Mouse (Mus musculus) central nervous system, embryonic 14 days (tissue): Measurements from ENCODE around the gene Slc22a13. TPM values are rescaled to one million over a fixed set of nuclear protein-coding genes. Genes with fewer than 3 reads are reported as not detected.

ENCODE experiments used
- polyA plus RNA-seq: library from polyadenylated mRNA; depleted of rRNA; stranded (reverse); fragments of >200 nt; gene quantifications from 2 replicates; pipeline ENCODE4 v1.2.3, GENCODE M21; 2012; rRNA removed

The Slc22a13 gene
- polyA plus RNA-seq, result 0.05 and 0.06 TPM in 2 replicates

DNA sequence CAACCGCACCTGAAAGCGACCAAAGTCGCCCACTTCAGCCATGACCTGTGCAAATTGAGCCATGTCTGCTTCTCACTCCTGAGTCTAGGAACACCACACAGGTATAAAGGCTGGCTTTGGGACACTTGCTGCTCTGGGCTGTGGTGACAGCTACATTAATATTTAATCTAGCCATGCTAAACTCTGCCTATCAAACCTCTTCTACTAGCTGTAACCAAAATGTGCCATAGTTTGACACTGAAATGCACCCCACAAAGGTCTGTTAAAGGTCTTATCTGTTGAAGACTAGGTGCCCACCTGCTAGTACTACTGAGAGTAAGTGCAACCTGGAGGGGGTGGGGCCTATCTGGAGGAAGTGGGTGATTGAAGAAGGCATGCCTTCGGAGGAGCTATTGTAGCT, at the start of gene Slc22a13:
Gene Slc22a13, minus strand, starts transcription at position 101 of the 400 bp plus-strand sequence.

DNA sequence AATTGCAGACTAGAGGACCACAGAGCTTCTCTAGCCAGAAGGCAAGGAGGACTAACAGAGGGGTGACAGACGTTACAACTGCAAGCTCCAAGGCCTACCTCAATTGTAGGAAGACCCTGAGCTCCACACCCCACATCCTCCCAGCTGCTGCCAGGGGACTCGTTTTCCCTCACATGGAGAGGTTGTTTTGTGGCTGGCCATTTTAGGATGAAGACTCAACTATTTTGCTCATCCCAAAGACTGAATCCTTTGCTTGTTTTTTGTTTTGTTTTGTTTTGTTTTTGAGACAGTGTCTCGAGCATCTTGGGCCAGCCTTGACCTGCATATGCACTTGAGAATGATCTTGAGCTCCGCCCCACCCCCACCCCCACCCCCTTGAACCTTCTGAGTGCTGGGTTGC, 50.0 kb downstream of the Slc22a13 start, which contains the start of gene Gm47289:
Gene Gm47289, plus strand, starts transcription at position 301 of the 400 bp plus-strand sequence.

DNA sequence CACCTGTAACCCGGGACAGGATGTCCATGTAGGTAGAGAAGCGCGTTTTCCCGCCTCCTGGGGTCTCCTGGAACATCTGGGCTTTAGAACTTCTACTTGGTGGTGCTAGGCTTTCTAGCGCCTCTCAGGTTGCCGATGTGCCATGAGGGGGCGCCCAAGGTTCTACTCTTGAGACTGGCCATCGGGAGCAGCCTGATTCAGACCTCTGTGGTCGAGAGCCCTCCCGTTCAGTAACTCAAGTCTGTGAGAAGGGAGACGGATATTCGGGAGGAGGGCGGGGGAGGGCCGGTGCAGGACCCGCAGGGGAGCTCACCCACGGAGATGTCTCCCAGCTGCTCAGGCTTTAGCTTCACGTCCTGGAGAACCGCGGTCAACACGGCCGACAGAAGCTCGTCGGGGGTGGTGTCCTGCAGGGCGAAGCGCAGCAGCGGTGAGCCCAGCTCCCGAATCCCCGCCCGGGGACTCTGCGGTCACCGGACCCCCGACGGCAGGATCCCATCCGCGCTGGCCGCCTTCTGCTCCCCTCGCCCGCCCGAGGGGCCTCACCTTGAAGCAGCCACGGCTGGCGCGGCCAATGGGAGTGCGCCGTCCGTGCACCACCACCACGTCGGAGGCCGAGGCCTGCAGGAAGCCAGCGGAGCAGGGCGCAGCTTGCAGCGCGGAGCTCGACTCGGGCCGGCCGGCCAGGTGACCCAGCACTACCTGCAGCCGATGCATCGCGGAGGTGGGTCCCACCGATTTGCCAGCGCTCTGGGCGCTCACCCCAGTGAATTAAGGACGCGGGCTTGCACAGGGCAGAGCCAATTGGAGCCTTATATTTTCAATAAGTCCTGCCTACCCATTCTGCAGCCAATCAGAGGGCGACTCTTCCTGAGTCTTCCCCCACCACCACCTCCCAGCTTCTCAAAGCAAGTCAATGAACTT, 52.4 kb downstream of the Slc22a13 start, which contains the start of gene Acaa1b:
Gene Acaa1b, minus strand, starts transcription at position 816 of the 924 bp plus-strand sequence.

Other genes starting within 250 kb of the Slc22a13 start
- 6.8 and 13.2 TPM in 2 replicates for gene Vill, start 156.3 kb downstream of the Slc22a13 start, polyA plus RNA-seq
- 21.7 and 35.2 TPM in 2 replicates for gene Plcd1, start 115.6 kb downstream of the Slc22a13 start, polyA plus RNA-seq
- gene Dlec1, start 106.6 kb downstream of the Slc22a13 start, polyA plus RNA-seq, result 1.6 and 2.1 TPM in 2 replicates
- gene Acaa1b, start 52.0 kb downstream of the Slc22a13 start, polyA plus RNA-seq, result 1.8 and 2.3 TPM in 2 replicates
- gene Gm47289, start 49.9 kb downstream of the Slc22a13 start, polyA plus RNA-seq, result not detected in 2 replicates
- 47.6 and 51.5 TPM in 2 replicates for gene Oxsr1, start 113.3 kb upstream of the Slc22a13 start, polyA plus RNA-seq
- gene Acaa1a, start 130.6 kb upstream of the Slc22a13 start, polyA plus RNA-seq, result 127 and 141 TPM in 2 replicates
- 4.7 and 6.6 TPM in 2 replicates for gene Myd88, start 132.3 kb upstream of the Slc22a13 start, polyA plus RNA-seq
- 7.5 and 7.7 TPM in 2 replicates for gene Xylb, start 148.3 kb upstream of the Slc22a13 start, polyA plus RNA-seq
- gene Slc22a14, start 156.5 kb upstream of the Slc22a13 start, polyA plus RNA-seq, result 0.03 and 0.05 TPM in 2 replicates
- gene Acvr2b, start 193.0 kb upstream of the Slc22a13 start, polyA plus RNA-seq, result 21.0 and 21.5 TPM in 2 replicates
- 18.5 and 20.2 TPM in 2 replicates for gene Exog, start 235.8 kb upstream of the Slc22a13 start, polyA plus RNA-seq